Mouse (Mus musculus): ENCODE measurements around the gene Med12l. TPM values are rescaled to one million over a fixed set of nuclear protein-coding genes. Genes with fewer than 3 reads are reported as not detected.
"Not testable (repeated sequence)": the region's sequence is repeated elsewhere in the genome, so short reads cannot be mapped to it uniquely, and the experiment has no call there.

Gene Med12l
- total and polyA plus RNA-seq, 2 experiments from 2014 or later: 1.2 to 7.1 TPM

DNA sequence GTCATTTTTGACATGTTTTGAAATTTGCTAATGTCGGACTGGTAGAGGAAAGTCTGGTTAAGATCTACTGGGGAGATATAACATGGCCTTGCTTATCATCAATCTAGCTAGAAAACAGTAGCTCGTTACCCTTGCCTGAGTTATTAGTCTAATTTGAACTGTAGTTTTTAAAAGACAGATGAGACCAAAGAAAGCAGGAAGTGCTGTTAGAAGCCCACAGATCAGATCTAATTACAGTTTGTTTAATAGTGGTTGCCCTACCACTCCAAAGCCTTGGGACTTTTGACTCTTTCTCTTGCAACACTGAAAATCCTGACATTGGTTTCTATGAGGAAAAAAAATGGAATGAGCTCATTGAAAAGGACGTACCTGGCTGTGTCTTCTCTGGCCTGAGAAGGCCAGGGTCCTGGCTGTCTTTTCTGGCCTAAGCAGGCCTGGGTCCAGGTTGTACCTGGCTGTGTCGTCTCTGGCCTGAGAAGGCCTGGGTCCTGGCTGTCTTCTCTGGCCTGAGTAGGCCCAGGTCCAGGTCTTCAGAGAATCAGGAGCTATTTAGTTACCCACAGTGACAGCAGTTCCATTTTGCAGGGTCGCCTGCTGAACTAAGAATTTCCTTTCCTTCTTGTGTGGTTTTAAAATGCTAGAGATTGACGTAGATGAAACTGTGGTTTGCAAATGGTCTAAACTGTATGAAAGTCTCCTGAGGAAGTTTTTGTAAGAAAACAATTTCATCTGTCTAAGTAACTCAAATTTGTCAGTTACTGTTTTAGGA, 95.8 kb downstream of the Med12l start, which contains the start of gene Gpr171:
Gene Gpr171, minus strand, starts transcription at position 604 of the 769 bp plus-strand sequence.
- no peaks in the 10 kb centered on the region for H3K36me3 ChIP-seq (replicated peaks; ENCODE audit: control insufficient read depth, insufficient read depth, low read length)
- ATAC-seq (ENCODE audit: insufficient read depth, low read depth): no peak
- no peak for TF ChIP-seq CTCF (IDR thresholded peaks at IDR 0.05; ENCODE audit: low read depth)
- TF ChIP-seq EP300 (IDR thresholded peaks at IDR 0.05; ENCODE audit: low read depth): no peak
- H3K4me3 ChIP-seq (ENCODE audit: low read depth, low read length): no peak within 1 kb of the TSS; the same call in 1 of the 2 replicates
- H3K27me3 ChIP-seq (ENCODE audit: control insufficient read depth, insufficient read depth, low read length): no peaks in the 10 kb centered on the region
- no peak within 1 kb of the TSS for H3K9ac ChIP-seq (replicated peaks; ENCODE audit: low read depth, low read length)
- no peak within 1 kb of the TSS for H3K27ac ChIP-seq (ENCODE audit: low read depth)
- 74% methylated on average over 6 of the region's 6 CpGs for WGBS
- no peaks in the 10 kb centered on the region for H3K9me3 ChIP-seq (replicated peaks; ENCODE audit: control insufficient read depth, low read length)
- no peak for DNase-seq (ENCODE audit: low spot score)
- H3K4me1 ChIP-seq (ENCODE audit: control insufficient read depth, insufficient read depth): peaks cover 8% of the 10 kb centered on the region
- no peak within 1 kb of the TSS; the same call in 1 of the 2 replicates for H3K4me2 ChIP-seq (ENCODE audit: low read depth, low read length)

DNA sequence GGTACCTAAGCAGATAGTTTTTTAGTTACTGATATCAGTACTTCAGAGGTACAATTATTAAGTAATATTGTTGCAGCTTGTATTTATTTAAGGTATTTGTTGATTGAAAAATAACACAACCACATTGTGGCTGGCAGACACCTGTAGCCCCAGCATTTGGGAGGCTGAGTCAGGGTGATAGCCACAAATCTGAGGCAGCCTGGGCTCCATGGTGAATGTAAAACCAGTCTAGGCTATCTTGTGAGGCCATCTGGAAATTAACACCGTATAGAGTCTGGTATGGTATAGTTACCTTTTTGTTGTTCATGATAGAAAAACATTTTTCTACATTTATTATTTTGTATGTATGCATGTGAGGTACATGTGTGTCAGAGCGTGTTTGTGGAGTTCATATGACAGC, 96.5 kb downstream of the Med12l start:
- no peak overlapping the region for H3K4me2 ChIP-seq (ENCODE audit: low read depth, low read length)
- 91% methylated on average over 2 of the region's 2 CpGs for WGBS
- H3K9ac ChIP-seq (replicated peaks; ENCODE audit: low read depth, low read length): no peak overlapping the region
- peaks cover 8% of the 10 kb centered on the region for H3K4me1 ChIP-seq (ENCODE audit: control insufficient read depth, insufficient read depth)
- no peaks in the 10 kb centered on the region for H3K27me3 ChIP-seq (ENCODE audit: control insufficient read depth, insufficient read depth, low read length)
- H3K27ac ChIP-seq (ENCODE audit: low read depth): no peak overlapping the region
- ATAC-seq (ENCODE audit: insufficient read depth, low read depth) (no peak), DNase-seq (ENCODE audit: low spot score) (no peak)
- TF ChIP-seq EP300 (IDR thresholded peaks at IDR 0.05; ENCODE audit: low read depth) (no peak), CTCF (IDR thresholded peaks at IDR 0.05; ENCODE audit: low read depth) (no peak)
- no peaks in the 10 kb centered on the region for H3K9me3 ChIP-seq (replicated peaks; ENCODE audit: control insufficient read depth, low read length)
- no peaks in the 10 kb centered on the region for H3K36me3 ChIP-seq (replicated peaks; ENCODE audit: control insufficient read depth, insufficient read depth, low read length)
- no peak overlapping the region for H3K4me3 ChIP-seq (ENCODE audit: low read depth, low read length)

- peaks cover 8% of the 10 kb centered on the region for H3K4me1 ChIP-seq (ENCODE audit: control insufficient read depth, insufficient read depth)
- H3K27ac ChIP-seq (ENCODE audit: low read depth): no peak overlapping the region
- no peak for TF ChIP-seq EP300 (IDR thresholded peaks at IDR 0.05; ENCODE audit: low read depth)
- TF ChIP-seq CTCF (IDR thresholded peaks at IDR 0.05; ENCODE audit: low read depth): no peak
- DNase-seq (ENCODE audit: low spot score) (no peak), ATAC-seq (ENCODE audit: insufficient read depth, low read depth) (no peak; the same call in 1 of the 2 replicates)
- no peaks in the 10 kb centered on the region for H3K36me3 ChIP-seq (replicated peaks; ENCODE audit: control insufficient read depth, insufficient read depth, low read length)
- H3K27me3 ChIP-seq (ENCODE audit: control insufficient read depth, insufficient read depth, low read length): no peaks in the 10 kb centered on the region
- H3K9me3 ChIP-seq (replicated peaks; ENCODE audit: control insufficient read depth, low read length): no peaks in the 10 kb centered on the region
- 23% methylated on average over 4 of the region's 4 CpGs for WGBS
- H3K9ac ChIP-seq (replicated peaks; ENCODE audit: low read depth, low read length): no peak overlapping the region
- H3K4me2 ChIP-seq (ENCODE audit: low read depth, low read length): no peak overlapping the region
- H3K4me3 ChIP-seq (ENCODE audit: low read depth, low read length): no peak overlapping the region
Observed at GRCm38 (mm10) chr3:59104462-59104861, 98.8 kb downstream of the Med12l start.

DNA sequence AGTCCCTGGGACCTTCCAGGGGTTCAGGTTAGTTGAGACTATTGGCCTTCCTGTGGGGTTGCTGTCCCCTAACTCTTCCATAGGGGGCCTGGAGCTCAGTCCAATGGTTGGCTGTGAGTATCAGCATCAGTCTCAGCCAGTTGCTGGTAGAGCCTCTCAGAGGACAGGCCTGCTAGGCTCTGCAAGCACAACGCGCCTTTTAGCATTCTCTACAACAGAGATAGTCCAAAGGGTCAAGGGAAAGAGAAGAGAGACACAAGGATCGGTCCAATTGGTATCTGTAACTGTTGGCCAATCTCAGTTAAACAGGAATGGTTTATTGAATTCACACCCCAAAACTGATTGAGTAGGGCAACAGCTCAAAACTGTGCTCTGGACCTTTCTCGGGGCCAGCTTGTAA, 101.8 kb downstream of the Med12l start:
- TF ChIP-seq CTCF (IDR thresholded peaks at IDR 0.05; ENCODE audit: low read depth): no peak
- TF ChIP-seq EP300 (IDR thresholded peaks at IDR 0.05; ENCODE audit: low read depth): no peak
- Histone ChIP-seq H3K27me3 (ENCODE audit: control insufficient read depth, insufficient read depth, low read length) (no peaks in the 10 kb centered on the region), H3K27ac (ENCODE audit: low read depth) (no peak overlapping the region), H3K4me2 (ENCODE audit: low read depth, low read length) (no peak overlapping the region), H3K4me3 (ENCODE audit: low read depth, low read length) (no peak overlapping the region), H3K9ac (replicated peaks; ENCODE audit: low read depth, low read length) (no peak overlapping the region), H3K36me3 (replicated peaks; ENCODE audit: control insufficient read depth, insufficient read depth, low read length) (no peaks in the 10 kb centered on the region), H3K4me1 (ENCODE audit: control insufficient read depth, insufficient read depth) (peaks cover 8% of the 10 kb centered on the region; the same call in 1 of the 2 replicates), H3K9me3 (replicated peaks; ENCODE audit: control insufficient read depth, low read length) (no peaks in the 10 kb centered on the region)
- ATAC-seq (ENCODE audit: insufficient read depth, low read depth): no peak
- 89% methylated on average over 4 of the region's 4 CpGs for WGBS
- DNase-seq (ENCODE audit: low spot score): no peak

GRCm38 (mm10) chr3:59109834-59110233, 104.2 kb downstream of the Med12l start:
- H3K4me3 ChIP-seq (ENCODE audit: low read depth, low read length); H3K9me3 ChIP-seq (replicated peaks; ENCODE audit: control insufficient read depth, low read length); DNase-seq (ENCODE audit: low spot score); H3K36me3 ChIP-seq (replicated peaks; ENCODE audit: control insufficient read depth, insufficient read depth, low read length); H3K27ac ChIP-seq (ENCODE audit: low read depth); ATAC-seq (ENCODE audit: insufficient read depth, low read depth); H3K4me2 ChIP-seq (ENCODE audit: low read depth, low read length); H3K27me3 ChIP-seq (ENCODE audit: control insufficient read depth, insufficient read depth, low read length); H3K9ac ChIP-seq (replicated peaks; ENCODE audit: low read depth, low read length): not testable (repeated sequence)
- H3K4me1 ChIP-seq (ENCODE audit: control insufficient read depth, insufficient read depth): peaks cover 14% of the 10 kb centered on the region; the same call in 1 of the 2 replicates
- WGBS: 93% methylated on average over 3 of the region's 3 CpGs

- DNase-seq (ENCODE audit: low spot score) (no peak), ATAC-seq (ENCODE audit: insufficient read depth, low read depth) (no peak)
- WGBS: 84% methylated on average over 3 of the region's 3 CpGs
- Histone ChIP-seq H3K27me3 (ENCODE audit: control insufficient read depth, insufficient read depth, low read length) (no peaks in the 10 kb centered on the region), H3K36me3 (replicated peaks; ENCODE audit: control insufficient read depth, insufficient read depth, low read length) (no peaks in the 10 kb centered on the region), H3K4me3 (ENCODE audit: low read depth, low read length) (no peak overlapping the region), H3K9ac (replicated peaks; ENCODE audit: low read depth, low read length) (no peak overlapping the region), H3K4me2 (ENCODE audit: low read depth, low read length) (no peak overlapping the region), H3K27ac (ENCODE audit: low read depth) (no peak overlapping the region), H3K4me1 (ENCODE audit: control insufficient read depth, insufficient read depth) (peaks cover 14% of the 10 kb centered on the region; the same call in 1 of the 2 replicates), H3K9me3 (replicated peaks; ENCODE audit: control insufficient read depth, low read length) (no peaks in the 10 kb centered on the region)
- TF ChIP-seq CTCF (IDR thresholded peaks at IDR 0.05; ENCODE audit: low read depth) (no peak), EP300 (IDR thresholded peaks at IDR 0.05; ENCODE audit: low read depth) (no peak)
Observed at GRCm38 (mm10) chr3:59111944-59112343, 106.3 kb downstream of the Med12l start.

GRCm38 (mm10) chr3:59113291-59113690, 107.7 kb downstream of the Med12l start:
- not testable (repeated sequence) for H3K9ac ChIP-seq (replicated peaks; ENCODE audit: low read depth, low read length); H3K4me2 ChIP-seq (ENCODE audit: low read depth, low read length); DNase-seq (ENCODE audit: low spot score); H3K9me3 ChIP-seq (replicated peaks; ENCODE audit: control insufficient read depth, low read length); H3K4me3 ChIP-seq (ENCODE audit: low read depth, low read length); H3K36me3 ChIP-seq (replicated peaks; ENCODE audit: control insufficient read depth, insufficient read depth, low read length); H3K27me3 ChIP-seq (ENCODE audit: control insufficient read depth, insufficient read depth, low read length); ATAC-seq (ENCODE audit: insufficient read depth, low read depth)
- peak overlapping the region; percentile 90 for H3K27ac ChIP-seq (ENCODE audit: low read depth)
- H3K4me1 ChIP-seq (ENCODE audit: control insufficient read depth, insufficient read depth): peaks cover 14% of the 10 kb centered on the region; the same call in 1 of the 2 replicates
- WGBS: 82% methylated on average over 4 of the region's 4 CpGs
